12 mouse cellular contexts compared by ENCODE assay signal in genomic region chr4:57140200-57140799, GRCm38 (mm10). TPM values are rescaled to one million over a fixed set of nuclear protein-coding genes. Genes with fewer than 3 reads are reported as not detected.
DNase-seq lines count a peak whose midpoint lies in the region; ATAC-seq and TF ChIP-seq lines count a peak whose summit lies in the region.
"Had no signal": no experiment of that assay in that cellular context is flagged by ENCODE, and none has a peak within 500 bp of the region (broad histone marks: within the 10 kb centered on the region; RNA-seq: fewer than 3 reads in every experiment).

No protein-coding gene starts in this region.

- no peak overlapping the region for H3K4me3 ChIP-seq in kidney, embryonic 14.5 days (ENCODE audit: low read length)
- peak overlapping the region; percentile 72; the same call in 1 of the 2 replicates for H3K4me3 ChIP-seq in hindbrain, embryonic 16.5 days (ENCODE audit: low read length)
- H3K4me3 ChIP-seq in neural tube, embryonic 13.5 days, result no peak overlapping the region
- no peak overlapping the region for H3K4me3 ChIP-seq in thymus, adult 2 months (ENCODE audit: control insufficient read depth, insufficient read depth, low read length)
- H3K4me3 ChIP-seq: erythroblast, embryonic 14.5 days had no signal

- WGBS in kidney, embryonic 14.5 days, result 6% methylated on average over 4 of the region's 4 CpGs
- 22% methylated on average over 4 of the region's 4 CpGs for WGBS in hindbrain, embryonic 16.5 days
- 17% methylated on average over 4 of the region's 4 CpGs for WGBS in neural tube, embryonic 13.5 days
- WGBS in thymus, adult 2 months, result 84% methylated on average over 4 of the region's 4 CpGs

- H3K27ac ChIP-seq in kidney, embryonic 14.5 days (ENCODE audit: low read depth, low read length), result no peak overlapping the region
- no peak overlapping the region for H3K27ac ChIP-seq in hindbrain, embryonic 16.5 days (ENCODE audit: low read depth, low read length)
- no peak overlapping the region for H3K27ac ChIP-seq in neural tube, embryonic 13.5 days (replicated peaks)
- no peak overlapping the region for H3K27ac ChIP-seq in thymus, adult 2 months (ENCODE audit: control insufficient read depth, insufficient read depth, low read length)
- H3K27ac ChIP-seq: limb, embryonic 10.5 days had no signal

- H3K9ac ChIP-seq in kidney, embryonic 14.5 days (ENCODE audit: low read depth, low read length), result no peak overlapping the region
- H3K9ac ChIP-seq in hindbrain, embryonic 16.5 days (ENCODE audit: low read depth, low read length), result no peak overlapping the region
- H3K9ac ChIP-seq in neural tube, embryonic 13.5 days, result no peak overlapping the region

- no peak for TF ChIP-seq POLR2A in thymus, adult 2 months (IDR thresholded peaks at IDR 0.05; ENCODE audit: control insufficient read depth, extremely low read depth, insufficient read depth, low read length, poor library complexity)

- H3K36me3 ChIP-seq in kidney, embryonic 14.5 days (ENCODE audit: control insufficient read depth, insufficient read depth, low read length), result no peaks in the 10 kb centered on the region
- H3K36me3 ChIP-seq in hindbrain, embryonic 16.5 days (ENCODE audit: control insufficient read depth, insufficient read depth, low read length), result no peaks in the 10 kb centered on the region
- no peaks in the 10 kb centered on the region for H3K36me3 ChIP-seq in neural tube, embryonic 13.5 days
- no peaks in the 10 kb centered on the region for H3K36me3 ChIP-seq in thymus, adult 2 months (ENCODE audit: control insufficient read depth, insufficient read depth, low read length)
- H3K36me3 ChIP-seq: limb, embryonic 10.5 days had no signal

- peaks cover 31% of the 10 kb centered on the region for H3K4me1 ChIP-seq in kidney, embryonic 14.5 days (ENCODE audit: control insufficient read depth, insufficient read depth, low read length)
- peaks cover 23% of the 10 kb centered on the region for H3K4me1 ChIP-seq in hindbrain, embryonic 16.5 days (ENCODE audit: control insufficient read depth, insufficient read depth, low read depth, low read length)
- peaks cover 40% of the 10 kb centered on the region for H3K4me1 ChIP-seq in neural tube, embryonic 13.5 days (replicated peaks)
- H3K4me1 ChIP-seq in thymus, adult 2 months (replicated peaks; ENCODE audit: control insufficient read depth, insufficient read depth, low read length), result peaks cover 14% of the 10 kb centered on the region

- TF ChIP-seq CTCF in thymus, adult 2 months (IDR thresholded peaks at IDR 0.05; ENCODE audit: borderline replicate concordance, control insufficient read depth, extremely low read depth, insufficient read depth, low read length, poor library complexity), result no peak

- DNase-seq in kidney, postnatal 25 days, result no peak
- DNase-seq in embryo, embryonic 10.5 days (ENCODE audit: low spot score), result peak; percentile 29
- no peak for DNase-seq in thymus, adult 2 months
- DNase-seq in T-cell, adult 2 months (ENCODE audit: low spot score), result no peak
- DNase-seq: adrenal gland, adult 8-10 months; heart, adult 11 months; layer of hippocampus, postnatal 36 days had no signal

- no peaks in the 10 kb centered on the region for H3K9me3 ChIP-seq in kidney, embryonic 14.5 days (ENCODE audit: control insufficient read depth, low read length)
- H3K9me3 ChIP-seq in hindbrain, embryonic 16.5 days (ENCODE audit: control insufficient read depth, low read length), result no peaks in the 10 kb centered on the region
- no peaks in the 10 kb centered on the region for H3K9me3 ChIP-seq in neural tube, embryonic 13.5 days
- H3K9me3 ChIP-seq: limb, embryonic 10.5 days had no signal

- peaks cover 19% of the 10 kb centered on the region for H3K27me3 ChIP-seq in kidney, embryonic 14.5 days (ENCODE audit: control insufficient read depth, insufficient read depth, low read length)
- H3K27me3 ChIP-seq in hindbrain, embryonic 16.5 days (replicated peaks; ENCODE audit: control insufficient read depth, insufficient read depth, low read length), result no peaks in the 10 kb centered on the region
- H3K27me3 ChIP-seq in neural tube, embryonic 13.5 days, result peaks cover 44% of the 10 kb centered on the region
- H3K27me3 ChIP-seq in thymus, adult 2 months (ENCODE audit: control insufficient read depth, insufficient read depth, low read length), result peaks cover 8% of the 10 kb centered on the region

- ATAC-seq in kidney, embryonic 14.5 days (ENCODE audit: low FRiP score, low TSS enrichment), result peak; percentile 63
- ATAC-seq in hindbrain, embryonic 16.5 days, result no peak
- no peak for ATAC-seq in neural tube, embryonic 13.5 days (ENCODE audit: low read depth)

- no peak overlapping the region for H3K4me2 ChIP-seq in kidney, embryonic 14.5 days (replicated peaks; ENCODE audit: low read depth, low read length)
- peak overlapping the region; percentile 84 for H3K4me2 ChIP-seq in hindbrain, embryonic 16.5 days (ENCODE audit: low read length)
- peak overlapping the region; percentile 79 for H3K4me2 ChIP-seq in neural tube, embryonic 13.5 days

RNA-seq across cellular contexts. Expression of gene Epb41l4b, which starts 2.9 kb away (rescaled TPM):
- polyA plus RNA-seq in kidney, embryonic 14.5 days (2014; fragmentation: Nextera tagmentation; extraction: Ambion mirVana), result 2.3 and 2.9 TPM in 2 replicates
- polyA plus RNA-seq in hindbrain, embryonic 16.5 days (2015; fragmentation: Nextera tagmentation; extraction: Ambion mirVana), result 2.8 and 3.4 TPM in 2 replicates
- polyA plus RNA-seq in neural tube, embryonic 13.5 days (2015; fragmentation: Nextera tagmentation; extraction: Ambion mirVana), result 1.9 and 2.3 TPM in 2 replicates
- polyA plus RNA-seq in thymus, adult 2 months (2012; rRNA removed), result 9.2 and 10.7 TPM in 2 replicates
